21 mouse cellular contexts compared by ENCODE assay signal in the genomic region with DNA sequence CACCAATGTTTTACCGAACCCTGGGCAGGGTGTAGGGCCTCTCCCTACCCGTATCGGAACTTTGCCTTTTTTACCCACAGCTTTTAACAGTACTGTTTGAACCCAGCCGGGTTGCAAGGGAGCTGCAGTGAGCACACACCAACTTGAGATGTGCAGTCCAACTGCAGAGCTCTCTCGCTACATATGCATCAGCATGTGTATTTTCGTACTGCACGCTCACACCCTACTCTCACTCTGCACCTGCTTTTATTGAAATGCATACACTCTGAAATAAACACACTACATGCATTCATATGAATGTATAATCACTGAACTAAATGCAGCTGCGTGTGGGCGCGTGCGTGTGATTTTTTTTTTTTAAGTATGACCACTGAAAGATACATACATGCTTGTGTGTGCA.
"Had no signal": no experiment of that assay in that cellular context is flagged by ENCODE, and none has a peak within 500 bp of the region (broad histone marks: within the 10 kb centered on the region; RNA-seq: fewer than 3 reads in every experiment).

No protein-coding gene starts in this region.

- H3K4me1 ChIP-seq: limb, embryonic 10.5 days; liver, embryonic 12.5 days; liver, embryonic 15.5 days; lung, embryonic 15.5 days; megakaryocyte, embryonic 14.5 days; stomach, embryonic 15.5 days had no signal

- H3K27me3 ChIP-seq: limb, embryonic 13.5 days; liver, embryonic 12.5 days; liver, embryonic 15.5 days; lung, embryonic 15.5 days; megakaryocyte, embryonic 14.5 days; neural tube, embryonic 13.5 days; stomach, embryonic 15.5 days had no signal

- ATAC-seq: liver, embryonic 12.5 days had no signal

- H3K36me3 ChIP-seq: liver, embryonic 15.5 days; stomach, embryonic 15.5 days had no signal

- H3K4me2 ChIP-seq: limb, embryonic 13.5 days; liver, embryonic 12.5 days; liver, embryonic 15.5 days; lung, embryonic 15.5 days; neural tube, embryonic 13.5 days; stomach, embryonic 15.5 days had no signal

- H3K9me3 ChIP-seq: limb, embryonic 10.5 days; limb, embryonic 13.5 days; liver, embryonic 12.5 days; liver, embryonic 15.5 days; lung, embryonic 15.5 days; midbrain, embryonic 10.5 days; neural tube, embryonic 13.5 days; stomach, embryonic 15.5 days had no signal

- DNase-seq: kidney, adult 9 months; kidney, postnatal 25 days; layer of hippocampus, adult 9-11 months; liver; lung, adult 18-20 months; lung, postnatal 10 days; lung, postnatal 36 days; midbrain, embryonic 14.5 days; right cerebral cortex, postnatal 14 days; spleen, adult 18-20 months; thymus, postnatal 36 days had no signal

- H3K4me3 ChIP-seq: layer of hippocampus, adult 2 months; limb, embryonic 10.5 days; limb, embryonic 13.5 days; liver, embryonic 12.5 days; liver, embryonic 15.5 days; lung, embryonic 15.5 days; megakaryocyte, embryonic 14.5 days; midbrain, embryonic 10.5 days; neural tube, embryonic 13.5 days; stomach, embryonic 15.5 days had no signal

- H3K27ac ChIP-seq: layer of hippocampus, adult 2 months; limb, embryonic 10.5 days; limb, embryonic 13.5 days; liver, embryonic 12.5 days; liver, embryonic 15.5 days; lung, embryonic 15.5 days; midbrain, embryonic 10.5 days; neural tube, embryonic 13.5 days; stomach, embryonic 15.5 days had no signal

- H3K9ac ChIP-seq: limb, embryonic 13.5 days; liver, embryonic 12.5 days; liver, embryonic 15.5 days; lung, embryonic 15.5 days; neural tube, embryonic 13.5 days; stomach, embryonic 15.5 days had no signal
